ENCODE assay signal across 8 mouse cellular contexts in the genomic region with DNA sequence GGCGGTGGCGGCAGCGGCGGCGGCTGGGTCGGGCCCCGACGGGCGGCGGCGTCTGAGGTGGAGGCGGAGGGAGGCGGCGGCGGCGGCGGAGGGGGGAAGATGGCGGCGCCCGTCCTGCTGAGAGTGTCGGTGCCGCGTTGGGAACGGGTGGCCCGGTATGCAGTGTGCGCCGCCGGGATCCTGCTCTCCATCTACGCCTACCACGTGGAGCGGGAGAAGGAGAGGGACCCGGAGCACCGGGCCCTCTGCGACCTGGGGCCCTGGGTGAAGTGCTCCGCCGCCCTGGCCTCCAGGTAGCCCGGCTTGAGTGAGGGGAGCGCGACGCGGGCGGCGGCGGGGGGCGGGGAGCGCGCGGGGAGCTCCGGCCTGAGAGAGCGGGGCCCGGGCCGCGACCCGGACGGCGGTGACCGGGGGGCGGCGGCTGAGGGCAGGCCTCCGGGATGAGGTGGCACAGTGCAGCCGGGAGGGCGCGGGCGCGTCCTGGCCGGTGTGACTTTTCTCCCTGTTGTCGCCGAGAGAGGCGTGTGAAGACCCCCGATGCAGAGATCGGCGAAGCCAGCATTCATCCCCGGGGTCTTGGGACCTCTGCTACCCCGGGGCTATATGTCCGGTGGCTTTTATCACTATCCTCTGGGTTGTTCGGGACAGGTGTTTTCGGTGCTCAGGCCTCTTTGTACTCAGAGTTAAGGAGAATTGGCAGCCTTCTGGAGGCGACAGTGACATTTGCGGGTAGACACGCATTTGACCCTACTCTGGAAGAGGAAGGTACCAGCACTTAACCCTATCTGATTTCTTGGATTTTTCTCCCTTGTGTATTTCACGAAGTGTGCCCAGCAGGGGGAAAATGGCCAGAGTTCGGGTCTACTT. TPM values are rescaled to one million over a fixed set of nuclear protein-coding genes. Genes with fewer than 3 reads are reported as not detected.
DNase-seq lines count a peak whose midpoint lies in the region; ATAC-seq and TF ChIP-seq lines count a peak whose summit lies in the region.
"Not testable (repeated sequence)": the region's sequence is repeated elsewhere in the genome, so short reads cannot be mapped to it uniquely, and the experiment has no call there.

No protein-coding gene starts in this region.

- WGBS in hindbrain, postnatal 0 days: under 1% methylated on average over 45 of the region's 82 CpGs

- not testable (repeated sequence) for H3K4me1 ChIP-seq in hindbrain, postnatal 0 days (ENCODE audit: insufficient read depth, low read length)

- peak; percentile 40 for DNase-seq in adipocyte (ENCODE audit: low spot score)
- peak; percentile 52 for DNase-seq in embryo, embryonic 10.5 days (ENCODE audit: low spot score)
- DNase-seq in gastrocnemius, postnatal 10 days: peak; percentile 37
- peak; percentile 31 for DNase-seq in hindbrain, postnatal 0 days (ENCODE audit: low spot score)
- peak; percentile 9 to 20 for DNase-seq in left cerebral cortex, adult 18-20 months (ENCODE audit: low spot score in 2 of 2)
- DNase-seq in lung, postnatal 4 days: peak; percentile 53 to 60
- peak; percentile 11 for DNase-seq in retina, postnatal 7 days (ENCODE audit: low read depth, low spot score)
- DNase-seq in thymus, postnatal 4 days: peak; percentile 66

- H3K36me3 ChIP-seq in hindbrain, postnatal 0 days (ENCODE audit: insufficient read depth, low read length): not testable (repeated sequence)

- H3K4me2 ChIP-seq in hindbrain, postnatal 0 days (ENCODE audit: low read depth, low read length): peak overlapping the region; percentile 81

- peak overlapping the region; percentile 86 for H3K4me3 ChIP-seq in hindbrain, postnatal 0 days (ENCODE audit: low read length)

- peak overlapping the region; percentile 70; the same call in 1 of the 2 replicates for H3K27ac ChIP-seq in hindbrain, postnatal 0 days

- peak overlapping the region; percentile 79 for H3K9ac ChIP-seq in hindbrain, postnatal 0 days (replicated peaks; ENCODE audit: low read length)

- H3K9me3 ChIP-seq in hindbrain, postnatal 0 days (ENCODE audit: low read length): not testable (repeated sequence)

- peak; percentile 53 for ATAC-seq in hindbrain, postnatal 0 days

- not testable (repeated sequence) for H3K27me3 ChIP-seq in hindbrain, postnatal 0 days (ENCODE audit: insufficient read depth, low read length)

- not testable (repeated sequence) for TF ChIP-seq CTCF in hindbrain, postnatal 0 days (IDR thresholded peaks at IDR 0.05; ENCODE audit: low read depth)

RNA-seq across cellular contexts. Expression of gene Vkorc1l1, which starts 0.5 kb away (rescaled TPM):
- 10 to 100 TPM; 17.6 to 18.5 TPM for total RNA-seq in gastrocnemius, postnatal 10 days (2021)
- total RNA-seq in hindbrain, postnatal 0 days (2014; rRNA removed): 73.0 and 73.3 TPM in 2 replicates
- 22.3 and 23.0 TPM in 2 replicates for polyA plus RNA-seq in hindbrain, postnatal 0 days (2015; fragmentation: Nextera tagmentation; extraction: Ambion mirVana)
- total RNA-seq in left cerebral cortex, adult 18-20 months (2021): 10 to 100 TPM; 44.9 to 50.8 TPM

RNA-seq across cellular contexts. Expression of gene Nupr1l, which starts 34.0 kb away (rescaled TPM):
- total RNA-seq in gastrocnemius, postnatal 10 days (2021): 1 to 10 TPM in 1 of 2 experiments, under 1 TPM in 1; 0.45 to 1.4 TPM
- total RNA-seq in hindbrain, postnatal 0 days (2014; rRNA removed): 3.5 and 4.1 TPM in 2 replicates
- 6.0 and 6.1 TPM in 2 replicates for polyA plus RNA-seq in hindbrain, postnatal 0 days (2015; fragmentation: Nextera tagmentation; extraction: Ambion mirVana)
- 1 to 10 TPM; 1.9 to 2.3 TPM for total RNA-seq in left cerebral cortex, adult 18-20 months (2021)

RNA-seq across cellular contexts. Expression of gene Phkg1, which starts 44.0 kb away (rescaled TPM):
- total RNA-seq in gastrocnemius, postnatal 10 days (2021): 100 to 1,000 TPM; 199 to 205 TPM
- total RNA-seq in hindbrain, postnatal 0 days (2014; rRNA removed): 2.0 and 3.6 TPM in 2 replicates
- 1.7 and 3.3 TPM in 2 replicates for polyA plus RNA-seq in hindbrain, postnatal 0 days (2015; fragmentation: Nextera tagmentation; extraction: Ambion mirVana)
- total RNA-seq in left cerebral cortex, adult 18-20 months (2021): 10 to 100 TPM; 11.0 to 16.6 TPM

RNA-seq across cellular contexts. Expression of gene Zbed5, which starts 46.8 kb away (rescaled TPM):
- total RNA-seq in gastrocnemius, postnatal 10 days (2021): 1 to 10 TPM; 1.1 to 1.9 TPM
- total RNA-seq in hindbrain, postnatal 0 days (2014; rRNA removed): 9.6 and 10.4 TPM in 2 replicates
- polyA plus RNA-seq in hindbrain, postnatal 0 days (2015; fragmentation: Nextera tagmentation; extraction: Ambion mirVana): 7.4 and 7.9 TPM in 2 replicates
- total RNA-seq in left cerebral cortex, adult 18-20 months (2021): 1 to 10 TPM; 7.3 to 7.8 TPM

RNA-seq across cellular contexts. Expression of gene Chchd2, which starts 55.0 kb away (rescaled TPM):
- 100 to 1,000 TPM; 404 to 489 TPM for total RNA-seq in gastrocnemius, postnatal 10 days (2021)
- 1,207 and 1,381 TPM in 2 replicates for total RNA-seq in hindbrain, postnatal 0 days (2014; rRNA removed)
- 877 TPM in 2 replicates for polyA plus RNA-seq in hindbrain, postnatal 0 days (2015; fragmentation: Nextera tagmentation; extraction: Ambion mirVana)
- 100 to 1,000 TPM; 475 to 476 TPM for total RNA-seq in left cerebral cortex, adult 18-20 months (2021)

Comparison
In these comparisons a context has a peak if more than half of its experiments do, and no peak if none do; other contexts are left out.
1. Peak in every context shown above with its lines: DNase-seq, ATAC-seq, H3K4me3 ChIP-seq and H3K27ac ChIP-seq.
2. DNase-seq: peak in every context shown above with its lines; median percentile 66 in thymus, postnatal 4 days; 56 in lung, postnatal 4 days; 52 in embryo, embryonic 10.5 days; 40 in adipocyte; 37 in gastrocnemius, postnatal 10 days; 31 in hindbrain, postnatal 0 days; 14 in left cerebral cortex, adult 18-20 months; 11 in retina, postnatal 7 days.
3. RNA of gene Phkg1, which starts 44.0 kb away (total RNA-seq): 199 to 205 TPM in gastrocnemius, postnatal 10 days; 11.0 to 16.6 TPM in left cerebral cortex, adult 18-20 months and 2.0 to 3.6 TPM in hindbrain, postnatal 0 days; every median in the first group is over 10 times any median in the second.